Mouse (Mus musculus) liver, postnatal 0 days (tissue): ENCODE measurements at regions not wholly inside any gene's neighbourhood (a gene's known extent, or its start where the extent isn't known, plus 50 kb on each side); places are given as distances from the start of the nearest gene placed in this dataset.

ENCODE experiments used
- CTCF ChIP-seq: sonication (generic); IDR thresholded peaks from 2 replicates; pipeline ENCODE4 v1.5.1; 2016; ENCODE audit warnings: antibody characterized with exemption, low read depth
- EP300 ChIP-seq: IDR thresholded peaks from 2 replicates; pipeline ENCODE4 v1.6.1; 2016; ENCODE audit warnings: antibody characterized with exemption, low read depth, mild to moderate bottlenecking

DNA sequence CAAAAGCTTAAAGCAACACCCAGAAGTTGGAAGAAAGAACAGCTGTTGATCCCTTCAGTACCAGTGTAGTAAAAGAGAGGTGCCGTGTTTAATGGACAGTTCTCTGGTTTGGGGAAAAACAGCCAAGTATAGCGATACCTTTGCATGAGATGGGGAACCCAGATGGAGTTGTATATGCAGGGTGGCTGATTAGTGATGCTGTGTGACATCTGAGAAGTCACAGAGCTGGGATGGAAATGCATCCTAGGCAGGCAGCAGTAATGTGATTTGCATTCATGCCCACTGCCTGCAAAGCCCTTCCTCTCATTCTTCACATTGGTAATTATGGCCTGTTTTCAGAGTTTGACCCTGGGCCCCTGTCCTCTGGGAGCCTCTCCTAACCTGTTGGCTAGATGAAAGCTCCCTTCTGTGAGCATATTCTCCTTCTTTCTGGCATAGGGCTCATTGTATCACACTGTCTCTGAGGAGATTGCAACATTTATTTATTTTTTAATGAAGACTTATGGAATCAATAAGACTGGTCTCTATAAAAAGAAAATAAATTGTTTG, 882.7 kb upstream of the Lcorl start:
- TF ChIP-seq CTCF = no peak
- TF ChIP-seq EP300 = no peak
